Mouse (Mus musculus): ENCODE measurements at regions not wholly inside any gene's neighbourhood (a gene's known extent, or its start where the extent isn't known, plus 50 kb on each side); places are given as distances from the start of the nearest gene placed in this dataset.

GRCm38 (mm10) chr2:78789124-78789523 is 78.8 kb upstream of the Ube2e3 start:
- DNase-seq (ENCODE audit: low read depth, low spot score), result no peak

DNA sequence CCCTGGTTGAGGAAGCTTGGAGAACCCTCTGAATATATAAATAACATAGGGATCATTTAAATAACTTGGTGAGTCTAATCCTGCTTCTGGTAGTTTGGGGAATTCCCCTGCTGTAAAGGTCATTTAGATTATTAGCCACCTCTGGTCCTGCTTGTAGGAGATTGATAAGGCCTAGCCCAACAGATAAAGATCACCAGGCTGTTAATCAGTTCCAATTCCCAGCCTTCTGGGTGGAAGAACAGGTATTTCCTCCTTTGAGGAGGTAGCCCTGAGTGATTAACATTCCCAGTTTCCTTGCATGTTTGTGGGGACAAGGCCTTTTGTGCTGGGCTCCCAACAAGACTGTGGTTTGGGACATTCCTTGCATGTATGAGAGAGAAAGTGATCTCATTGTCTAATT is 79.7 kb upstream of the Ube2e3 start:
- Histone ChIP-seq H3K27ac (ENCODE audit: control insufficient read depth, low read depth, low read length) (no peak overlapping the region), H3K27me3 (ENCODE audit: control insufficient read depth in 1 of 2, insufficient read depth in 2 of 2, low read length in 2 of 2) (peaks cover 0 to 3% of the 10 kb centered on the region in 2 experiments; a peak in 3 of 4 replicates), H3K9me3 (replicated peaks; ENCODE audit: insufficient read depth, low read length) (no peaks in the 10 kb centered on the region), H3K9ac (ENCODE audit: control insufficient read depth, low read depth, low read length, poor library complexity, severe bottlenecking) (no peak overlapping the region), H3K36me3 (ENCODE audit: control insufficient read depth in 1 of 2, insufficient read depth in 2 of 2, low read length in 2 of 2) (no peaks in the 10 kb centered on the region), H3K4me3 (ENCODE audit: control insufficient read depth in 1 of 2, insufficient read depth in 1 of 2, low read depth in 2 of 2, low read length in 2 of 2) (no peak overlapping the region), H3K79me2 (ENCODE audit: control insufficient read depth, insufficient read depth, low read length, poor library complexity) (no peaks in the 10 kb centered on the region), H3K4me1 (ENCODE audit: control insufficient read depth in 1 of 2, insufficient read depth in 2 of 2, low read length in 2 of 2) (no peaks in the 10 kb centered on the region)
- DNase-seq (ENCODE audit: low read depth, low spot score), result no peak
- no peak for TF ChIP-seq ZKSCAN1 (IDR thresholded peaks at IDR 0.05; ENCODE audit: low read depth, low read length)
- TF ChIP-seq MYC (IDR thresholded peaks at IDR 0.05; ENCODE audit: low read depth, low read length), result no peak
- TF ChIP-seq NRF1 (IDR thresholded peaks at IDR 0.05; ENCODE audit: insufficient read depth, low read depth, low read length, poor library complexity, severe bottlenecking), result no peak
- no peak for TF ChIP-seq TCF12 (IDR thresholded peaks at IDR 0.05; ENCODE audit: low read depth, low read length)
- no peak for TF ChIP-seq JUND (IDR thresholded peaks at IDR 0.05; ENCODE audit: low read depth, low read length)
- no peak for TF ChIP-seq POLR2AphosphoS2 (IDR thresholded peaks at IDR 0.05; ENCODE audit: low read length)
- TF ChIP-seq MEF2A (IDR thresholded peaks at IDR 0.05; ENCODE audit: extremely low read depth, insufficient replicate concordance, low read depth, low read length, poor library complexity, severe bottlenecking), result no peak
- TF ChIP-seq MAZ (IDR thresholded peaks at IDR 0.05; ENCODE audit: low read depth, low read length), result no peak
- no peak for TF ChIP-seq ZMIZ1 (IDR thresholded peaks at IDR 0.05; ENCODE audit: low read depth, low read length)
- no peak for TF ChIP-seq POLR2AphosphoS5 (IDR thresholded peaks at IDR 0.05; ENCODE audit: borderline replicate concordance, low read depth, low read length)
- no peak for TF ChIP-seq CHD2 (IDR thresholded peaks at IDR 0.05; ENCODE audit: low read length)
- TF ChIP-seq GABPA (IDR thresholded peaks at IDR 0.05; ENCODE audit: low read depth, low read length), result no peak
- no peak for TF ChIP-seq USF2 (IDR thresholded peaks at IDR 0.05; ENCODE audit: borderline replicate concordance in 1 of 2, insufficient read depth in 1 of 2, low read depth in 1 of 2, low read length in 2 of 2)
- TF ChIP-seq MXI1 (IDR thresholded peaks at IDR 0.05; ENCODE audit: low read depth, low read length), result no peak

More at GRCm38 (mm10) chr2:78789124-78789523, 78.8 kb upstream of the Ube2e3 start:
- Histone ChIP-seq H3K4me3 (ENCODE audit: control insufficient read depth in 1 of 2, insufficient read depth in 1 of 2, low read depth in 2 of 2, low read length in 2 of 2) (no peak overlapping the region), H3K79me2 (ENCODE audit: control insufficient read depth, insufficient read depth, low read length, poor library complexity) (no peaks in the 10 kb centered on the region), H3K4me1 (ENCODE audit: control insufficient read depth in 1 of 2, insufficient read depth in 2 of 2, low read length in 2 of 2) (no peaks in the 10 kb centered on the region; a peak in 1 of 4 replicates), H3K36me3 (ENCODE audit: control insufficient read depth in 1 of 2, insufficient read depth in 2 of 2, low read length in 2 of 2) (no peaks in the 10 kb centered on the region), H3K27me3 (ENCODE audit: control insufficient read depth in 1 of 2, insufficient read depth in 2 of 2, low read length in 2 of 2) (peaks cover 0 to 3% of the 10 kb centered on the region in 2 experiments; a peak in 3 of 4 replicates), H3K9ac (ENCODE audit: control insufficient read depth, low read depth, low read length, poor library complexity, severe bottlenecking) (no peak overlapping the region), H3K27ac (ENCODE audit: control insufficient read depth, low read depth, low read length) (no peak overlapping the region), H3K9me3 (replicated peaks; ENCODE audit: insufficient read depth, low read length) (no peaks in the 10 kb centered on the region)
- TF ChIP-seq UBTF (IDR thresholded peaks at IDR 0.05; ENCODE audit: borderline replicate concordance, insufficient read depth, low read depth, low read length) (no peak), MAX (IDR thresholded peaks at IDR 0.05; ENCODE audit: low read length) (no peak), ZMIZ1 (IDR thresholded peaks at IDR 0.05; ENCODE audit: low read depth, low read length) (no peak), ETS1 (IDR thresholded peaks at IDR 0.05; ENCODE audit: low read depth, low read length) (no peak), MEF2A (IDR thresholded peaks at IDR 0.05; ENCODE audit: extremely low read depth, insufficient replicate concordance, low read depth, low read length, poor library complexity, severe bottlenecking) (no peak), POLR2AphosphoS2 (IDR thresholded peaks at IDR 0.05; ENCODE audit: low read length) (no peak)
